Mouse (Mus musculus): ENCODE measurements around the gene Foxg1.

Gene Foxg1

DNA sequence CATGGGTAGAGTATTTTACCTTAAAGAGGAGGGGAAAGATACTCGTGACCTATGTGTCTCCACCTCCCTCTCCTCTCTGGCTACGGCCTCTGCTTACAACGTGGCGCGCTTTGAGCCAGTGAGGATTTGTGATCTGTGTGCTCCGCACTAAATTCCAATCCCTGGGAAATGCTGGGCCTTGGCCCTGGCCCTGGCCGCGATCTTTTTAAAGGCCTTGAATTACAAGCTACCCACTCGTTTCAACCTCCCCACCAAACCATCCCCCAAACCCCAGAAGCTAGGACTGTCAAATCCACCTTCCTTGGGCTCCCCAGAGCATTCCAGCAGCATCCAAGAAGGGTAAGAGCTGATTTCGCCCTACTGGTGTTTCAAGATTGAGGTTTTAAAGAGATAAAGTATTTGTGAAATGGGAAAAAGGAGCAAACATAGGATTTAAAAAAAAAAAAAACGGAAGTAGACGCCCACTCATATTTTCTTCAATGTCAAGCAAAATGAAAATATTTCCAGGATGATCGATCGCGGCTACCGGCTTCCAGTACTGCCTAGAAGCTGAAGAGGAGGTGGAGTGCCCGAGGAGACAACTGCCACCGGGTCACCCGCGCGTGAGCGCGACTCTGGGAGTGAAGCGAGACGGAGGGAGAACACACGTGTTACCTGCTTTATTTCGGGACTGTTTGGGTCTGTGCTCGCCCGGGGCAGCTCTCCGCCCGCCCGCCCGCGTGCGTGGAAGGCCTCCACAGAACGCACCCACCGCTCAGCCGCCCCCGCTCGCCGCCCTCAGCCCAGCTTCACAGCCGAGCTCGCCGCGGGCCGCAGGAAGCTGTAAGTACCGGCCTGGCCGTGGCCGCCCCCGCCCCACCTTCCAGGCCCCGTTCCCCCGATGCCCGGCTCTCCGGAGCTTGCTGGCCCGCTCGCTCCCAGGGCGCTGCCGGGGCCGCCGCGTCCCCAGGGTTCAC is at the start of gene Foxg1:
Gene Foxg1, plus strand, starts transcription at position 96 of the 956 bp plus-strand sequence.
- DNase-seq, result no peak

DNA sequence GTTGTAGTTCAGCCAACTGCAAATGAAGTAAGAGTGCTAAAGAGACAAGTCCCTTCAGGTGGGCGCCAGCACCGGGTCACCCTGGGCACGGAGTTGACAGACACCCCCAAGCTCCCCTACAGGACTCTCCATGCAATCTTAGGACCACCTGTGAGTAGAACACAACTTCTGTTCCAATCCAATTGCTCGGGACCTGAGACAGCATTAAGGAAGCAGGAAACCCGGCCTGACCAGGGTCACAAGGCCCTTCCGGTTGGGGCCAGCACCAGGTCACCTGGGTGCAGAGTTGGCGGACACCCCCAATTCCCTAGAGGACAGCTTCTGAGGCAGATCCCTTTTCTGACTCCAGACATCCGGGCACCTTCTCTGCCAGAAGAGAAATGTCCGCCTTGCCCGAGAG is 32.8 kb upstream of the Foxg1 start:
- DNase-seq, result no peak

DNA sequence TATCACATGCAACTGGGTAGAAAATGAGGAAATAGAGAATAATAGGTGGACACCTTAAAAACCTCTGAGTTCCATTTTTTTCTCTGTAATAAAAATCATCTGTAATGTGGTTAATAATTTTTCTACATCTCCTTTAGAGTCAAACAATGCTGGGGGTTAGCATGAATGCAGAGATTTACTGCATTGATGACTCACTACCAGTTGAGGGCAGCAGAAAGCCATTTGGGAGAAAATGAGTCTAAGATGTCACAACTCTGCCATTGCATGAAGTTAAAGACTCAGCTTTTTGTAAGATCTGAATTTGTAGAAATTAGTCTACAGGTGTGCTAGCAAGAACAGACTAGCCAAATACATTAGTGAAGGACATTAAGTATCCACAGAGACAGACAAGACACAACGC is 13.5 kb upstream of the Foxg1 start:
- DNase-seq, result no peak

- no peak for DNase-seq
Observed at GRCm38 (mm10) chr12:49372170-49372569, 10.3 kb upstream of the Foxg1 start.

DNA sequence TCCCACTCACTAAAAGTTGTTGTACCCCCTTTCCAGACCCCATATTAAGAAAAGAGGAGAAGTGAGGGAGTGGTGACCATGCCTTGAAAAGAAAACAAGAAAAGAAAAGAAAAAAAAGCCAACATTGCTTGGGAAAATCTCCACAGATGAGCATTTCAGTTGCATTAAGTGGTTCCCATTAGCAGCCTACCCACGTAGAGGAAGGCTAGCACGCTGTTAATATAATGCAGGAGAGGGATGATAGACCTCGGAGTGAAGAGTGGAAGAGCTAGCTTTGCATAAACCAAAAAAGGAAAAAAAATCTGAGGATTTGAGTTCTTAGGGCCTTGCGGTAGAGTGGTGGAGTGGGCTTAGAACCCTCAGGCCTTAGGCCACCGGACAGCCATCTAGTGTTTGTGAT is 9.3 kb upstream of the Foxg1 start:
- DNase-seq, result no peak

GRCm38 (mm10) chr12:49373821-49374605 is 8.4 kb upstream of the Foxg1 start:
- DNase-seq, result no peak

GRCm38 (mm10) chr12:49374606-49374995 is 7.9 kb upstream of the Foxg1 start:
- DNase-seq, result no peak

DNA sequence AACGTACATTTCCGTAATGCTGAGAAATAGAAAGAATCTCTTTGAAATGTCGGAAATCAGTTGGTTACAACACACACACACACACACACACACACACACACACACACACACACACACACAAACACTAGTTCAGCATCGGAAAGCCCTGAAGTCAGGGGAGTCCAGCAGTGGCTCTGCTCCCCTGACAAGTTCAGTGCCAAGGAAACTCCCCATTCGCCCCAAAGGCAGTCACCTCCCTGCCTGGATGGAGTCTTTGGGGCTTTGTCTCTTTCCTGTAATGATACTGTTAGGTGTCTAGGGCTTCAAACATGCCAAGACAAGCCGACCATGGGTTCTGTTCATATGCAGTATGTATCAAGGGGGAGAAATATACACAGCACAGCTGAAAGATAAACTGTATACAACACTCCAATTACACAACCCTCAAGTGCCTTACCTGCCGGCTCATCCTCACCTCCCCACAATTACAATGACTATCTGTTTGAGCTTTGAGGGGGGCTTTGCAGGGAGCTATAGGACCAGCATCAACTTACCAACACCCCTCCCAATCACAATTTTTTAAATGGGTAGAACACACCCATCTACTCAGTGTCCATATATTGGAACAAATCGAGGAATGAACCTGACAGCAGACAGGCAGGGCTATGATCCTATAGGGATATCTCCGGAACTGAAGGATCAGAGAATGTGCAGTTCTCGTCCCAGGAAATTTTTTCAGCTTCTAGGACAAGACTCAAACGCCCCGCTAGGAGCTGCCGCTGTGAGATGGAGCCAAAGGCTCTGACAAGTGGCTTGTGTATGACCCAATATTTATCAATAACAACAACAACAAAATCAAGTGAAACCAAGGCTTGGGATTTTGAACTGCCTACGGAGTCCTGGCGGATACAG is 6.8 kb upstream of the Foxg1 start:
- no peak for DNase-seq

DNA sequence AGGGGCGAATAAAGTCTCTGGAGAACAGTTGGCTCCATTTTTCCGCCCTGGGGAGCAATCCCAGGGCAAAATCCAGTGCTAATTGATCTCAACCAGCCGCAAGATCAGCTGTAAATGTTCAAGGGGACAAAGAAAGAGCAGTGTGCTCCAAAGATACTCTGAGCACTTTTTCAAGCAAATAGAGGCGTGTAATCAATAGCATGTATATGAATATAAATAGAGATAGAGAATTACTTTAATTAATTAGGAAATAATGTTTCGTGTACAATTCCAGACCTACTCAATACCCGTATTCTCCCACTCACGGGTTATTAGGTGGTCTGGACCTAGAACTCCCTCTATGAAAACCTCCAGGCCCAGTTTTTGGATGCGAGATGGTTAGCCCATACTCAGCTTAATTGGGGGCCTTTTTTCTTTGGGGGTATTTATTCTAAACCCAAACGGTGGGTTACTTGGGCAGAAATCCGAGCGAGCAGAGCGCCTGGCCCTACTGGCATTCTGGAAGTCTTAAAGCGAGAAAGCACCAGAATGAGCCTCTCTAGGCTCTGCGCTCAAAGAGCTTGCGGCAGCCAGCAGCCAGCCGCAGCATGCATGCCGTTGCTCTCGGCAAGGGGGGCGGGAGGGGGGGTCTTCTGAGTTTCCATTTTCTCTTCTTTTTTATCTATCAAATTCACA is 6.0 kb upstream of the Foxg1 start:
- no peak for DNase-seq

DNA sequence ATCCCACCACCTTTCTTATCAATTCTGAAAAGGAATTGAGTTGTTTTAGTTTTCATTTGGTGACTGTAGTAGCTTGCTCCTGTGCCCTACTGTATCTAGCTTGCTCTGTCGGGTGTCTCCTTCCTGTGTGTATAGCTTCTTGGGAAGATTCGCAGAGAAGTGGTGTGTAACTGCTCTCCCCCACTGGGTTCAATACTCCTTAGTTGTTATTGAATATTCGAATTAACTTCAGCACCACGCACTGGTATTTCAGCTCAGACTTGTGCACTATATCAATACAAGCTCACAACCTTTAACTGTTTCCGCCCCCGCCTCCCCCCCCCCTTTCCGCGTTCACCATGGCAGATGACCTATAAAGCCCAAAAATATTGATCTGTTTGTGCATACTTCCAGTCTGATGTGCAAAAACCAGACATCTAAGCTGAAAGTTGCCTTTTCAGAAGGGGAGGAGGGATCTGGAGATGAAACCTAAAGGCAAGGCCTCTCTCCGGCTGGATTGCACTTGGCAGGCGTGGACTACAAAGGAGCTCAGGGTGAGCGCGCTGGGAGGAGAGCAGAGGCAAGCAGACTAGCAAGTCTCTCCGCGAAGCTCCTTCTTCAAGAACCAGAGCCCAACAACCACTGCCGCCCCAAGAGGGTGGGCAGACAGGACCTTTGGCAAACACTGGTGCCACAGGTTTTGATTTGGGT is 5.0 kb upstream of the Foxg1 start:
- DNase-seq, result no peak

- no peak for DNase-seq
Observed at GRCm38 (mm10) chr12:49378920-49379319, 3.5 kb upstream of the Foxg1 start.

- no peak for DNase-seq
Observed at GRCm38 (mm10) chr12:49379446-49379845, 3.0 kb upstream of the Foxg1 start.

- no peak for DNase-seq
Observed at GRCm38 (mm10) chr12:49380442-49380841, 2.0 kb upstream of the Foxg1 start.

DNA sequence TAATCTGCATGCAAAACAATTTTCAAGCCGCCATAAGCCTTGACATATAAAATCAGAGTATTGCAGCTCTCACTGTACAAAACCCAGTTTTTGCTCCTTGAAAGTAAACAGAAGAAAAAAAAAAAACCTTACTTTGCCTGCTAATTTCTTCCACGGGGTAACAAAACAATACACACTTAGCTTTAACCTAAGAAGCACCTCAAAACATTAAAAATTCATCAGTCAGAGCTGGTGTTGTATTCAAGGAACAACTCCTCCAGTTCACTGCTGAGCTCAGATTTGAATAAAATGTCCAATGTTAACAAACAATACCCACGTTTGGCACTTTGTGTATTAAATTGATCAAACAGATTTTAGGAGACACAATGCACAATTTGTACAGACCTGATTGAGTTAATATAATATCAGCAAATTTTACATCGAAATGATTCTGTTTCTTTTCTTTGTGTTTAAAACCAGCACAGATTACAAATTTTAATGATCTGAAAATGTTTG is 1.4 kb upstream of the Foxg1 start:
- no peak for DNase-seq

GRCm38 (mm10) chr12:49381721-49382365 is 617 bp upstream of the Foxg1 start:
- DNase-seq, result no peak

GRCm38 (mm10) chr12:49383521-49384133 is 1.2 kb downstream of the Foxg1 start:
- DNase-seq, result no peak

GRCm38 (mm10) chr12:49384295-49384875 is 1.9 kb downstream of the Foxg1 start:
- no peak for DNase-seq

DNA sequence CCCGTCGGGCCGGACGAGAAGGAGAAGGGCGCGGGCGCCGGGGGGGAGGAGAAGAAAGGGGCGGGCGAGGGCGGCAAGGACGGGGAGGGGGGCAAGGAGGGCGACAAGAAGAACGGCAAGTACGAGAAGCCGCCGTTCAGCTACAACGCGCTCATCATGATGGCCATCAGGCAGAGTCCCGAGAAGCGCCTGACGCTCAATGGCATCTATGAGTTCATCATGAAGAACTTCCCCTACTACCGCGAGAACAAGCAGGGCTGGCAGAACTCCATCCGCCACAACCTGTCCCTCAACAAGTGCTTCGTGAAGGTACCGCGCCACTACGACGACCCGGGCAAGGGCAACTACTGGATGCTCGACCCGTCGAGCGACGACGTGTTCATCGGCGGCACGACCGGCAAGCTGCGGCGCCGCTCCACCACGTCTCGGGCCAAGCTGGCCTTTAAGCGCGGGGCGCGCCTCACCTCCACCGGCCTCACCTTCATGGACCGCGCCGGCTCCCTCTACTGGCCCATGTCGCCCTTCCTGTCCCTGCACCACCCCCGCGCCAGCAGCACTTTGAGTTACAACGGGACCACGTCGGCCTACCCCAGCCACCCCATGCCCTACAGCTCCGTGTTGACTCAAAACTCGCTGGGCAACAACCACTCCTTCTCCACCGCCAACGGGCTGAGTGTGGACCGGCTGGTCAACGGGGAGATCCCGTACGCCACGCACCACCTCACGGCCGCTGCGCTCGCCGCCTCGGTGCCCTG is 2.6 kb downstream of the Foxg1 start, which contains the start of gene Gm43517:
Gene Gm43517, plus strand, starts transcription at position 299 of the 755 bp plus-strand sequence.
- no peak for DNase-seq

DNA sequence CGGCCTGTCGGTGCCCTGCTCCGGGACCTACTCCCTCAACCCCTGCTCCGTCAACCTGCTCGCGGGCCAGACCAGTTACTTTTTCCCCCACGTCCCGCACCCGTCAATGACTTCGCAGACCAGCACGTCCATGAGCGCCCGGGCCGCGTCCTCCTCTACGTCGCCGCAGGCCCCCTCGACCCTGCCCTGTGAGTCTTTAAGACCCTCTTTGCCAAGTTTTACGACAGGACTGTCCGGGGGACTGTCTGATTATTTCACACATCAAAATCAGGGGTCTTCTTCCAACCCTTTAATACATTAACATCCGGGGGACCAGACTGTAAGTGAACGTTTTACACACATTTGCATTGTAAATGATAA is 3.2 kb downstream of the Foxg1 start:
- DNase-seq, result no peak
